Mouse (Mus musculus) 3134 (cell line): ENCODE measurements around the gene Pde12.

Experiments used
- DNase-seq: peaks from one replicate; pipeline ENCODE4 v3.0.0-alpha.2; 2011; ENCODE audit warnings: low spot score; ENCODE audit not compliant: insufficient read length; ENCODE audit errors: extremely low read depth

Gene Pde12

DNA sequence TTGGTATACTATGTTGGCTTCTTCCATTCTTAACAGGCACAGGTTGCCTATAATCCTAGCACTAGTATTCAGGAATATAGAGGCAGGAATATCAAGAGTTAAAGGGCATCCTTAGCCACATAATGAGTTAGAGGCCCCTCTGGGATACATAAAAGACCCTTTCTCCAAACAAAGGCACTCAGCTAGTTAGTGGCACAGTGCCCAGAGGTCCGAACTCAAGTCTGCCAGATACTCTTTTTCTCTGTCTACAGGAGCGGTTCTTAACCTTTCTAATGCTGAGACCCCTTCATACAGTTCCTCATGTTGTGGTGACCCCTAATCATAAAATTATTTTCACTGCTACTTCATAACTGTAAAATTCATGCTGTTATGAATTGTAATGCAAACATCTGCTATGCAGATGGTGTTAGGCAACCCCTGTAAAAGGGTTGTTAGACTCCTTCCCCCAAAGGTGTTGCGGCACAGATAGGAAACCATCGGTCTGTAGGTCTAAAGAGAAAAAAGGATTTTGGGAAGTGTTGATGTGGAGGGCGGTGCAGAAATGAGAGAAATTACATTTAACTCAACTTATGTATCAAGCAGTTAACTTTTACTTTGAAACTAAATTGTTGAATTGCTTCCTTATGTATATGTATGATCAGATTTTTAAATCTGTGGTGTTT, 23.6 kb downstream of the Pde12 start:
- no peak for DNase-seq

DNA sequence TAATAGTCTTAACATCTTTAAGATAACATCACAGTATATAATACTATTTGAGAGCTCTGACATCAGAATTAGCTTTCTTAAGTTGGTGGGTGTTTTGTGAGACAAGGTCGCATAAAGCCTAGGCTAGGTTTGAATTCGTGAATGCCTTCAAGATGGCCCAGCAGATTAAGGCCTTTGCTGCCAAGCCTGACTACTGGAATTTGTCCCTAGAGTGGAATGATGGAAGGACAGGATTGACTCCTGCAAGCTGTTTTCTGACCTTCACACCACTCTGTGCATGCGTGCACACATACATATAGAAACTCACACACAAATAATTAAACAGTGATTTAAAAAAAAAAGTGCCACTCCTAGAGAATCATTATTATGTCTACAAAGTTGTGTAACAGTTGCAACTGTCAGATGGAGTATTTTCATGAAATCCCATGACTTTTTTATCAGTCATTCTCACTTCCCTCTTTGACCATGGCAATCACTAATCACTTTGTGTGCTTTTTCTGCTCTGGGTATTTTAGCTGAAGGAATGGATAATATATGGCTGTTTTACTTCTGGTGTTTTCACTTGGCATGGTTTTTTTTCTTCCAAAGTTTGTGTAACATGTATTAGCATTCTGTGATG, 26.6 kb downstream of the Pde12 start:
- DNase-seq: no peak

DNA sequence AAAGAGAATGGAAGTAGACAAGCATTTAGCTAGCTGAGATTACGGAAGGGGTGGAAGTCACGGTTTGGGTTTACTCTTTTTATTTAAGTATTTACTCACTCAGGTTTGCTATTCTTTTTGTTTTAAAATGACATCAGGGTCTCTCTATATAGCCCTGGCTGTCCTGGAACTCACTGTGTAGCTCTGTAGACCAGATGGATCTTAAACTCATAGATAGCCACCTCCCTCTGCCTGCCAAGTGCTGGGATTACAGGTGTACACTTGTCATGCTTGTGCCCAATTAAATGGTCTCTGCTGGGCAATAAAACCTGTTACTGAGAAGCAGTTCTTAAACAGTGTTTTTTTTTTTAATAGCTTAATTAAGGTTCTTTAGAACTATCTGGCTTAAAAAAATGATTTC, 29.7 kb downstream of the Pde12 start:
- DNase-seq: no peak

DNA sequence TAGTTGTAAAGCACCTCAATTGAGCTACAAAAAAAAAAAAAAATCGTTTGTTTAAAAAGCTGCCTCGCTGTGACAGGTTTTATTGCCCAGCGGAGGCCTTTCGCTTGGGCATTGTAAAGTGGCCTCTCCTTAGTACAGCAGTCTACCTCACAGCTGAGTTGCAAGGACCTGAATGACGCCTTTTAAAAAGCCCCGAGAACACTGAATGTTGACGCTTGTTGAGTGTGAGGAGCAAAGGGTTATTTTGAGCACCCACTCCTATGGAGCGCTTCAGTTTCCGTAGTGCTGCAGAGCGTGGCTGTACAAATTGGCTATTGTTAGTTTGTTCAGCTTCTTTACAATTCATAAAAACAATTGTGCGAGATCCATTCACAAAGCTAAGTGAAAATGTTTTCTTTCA, 30.4 kb downstream of the Pde12 start:
- DNase-seq: no peak

DNA sequence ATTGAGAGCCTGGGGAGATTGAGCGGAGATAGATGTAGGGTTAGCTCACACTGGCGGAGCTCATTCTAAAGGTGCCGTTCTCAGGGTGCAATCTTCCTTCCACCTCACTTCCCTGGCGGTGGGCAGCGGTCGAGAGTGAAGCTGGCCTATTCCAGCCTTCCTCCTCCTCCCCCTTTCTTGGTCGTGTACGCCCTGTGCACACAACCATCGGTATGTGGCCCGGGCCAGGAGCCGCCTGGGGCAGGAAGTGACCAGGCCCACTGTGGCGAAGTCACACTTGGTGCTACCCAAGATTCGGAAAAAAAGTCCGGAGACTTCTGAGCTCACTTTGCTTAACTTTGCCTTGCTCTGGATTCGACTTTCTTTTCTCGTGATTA, 31.0 kb downstream of the Pde12 start:
- peak; percentile 73 for DNase-seq

DNA sequence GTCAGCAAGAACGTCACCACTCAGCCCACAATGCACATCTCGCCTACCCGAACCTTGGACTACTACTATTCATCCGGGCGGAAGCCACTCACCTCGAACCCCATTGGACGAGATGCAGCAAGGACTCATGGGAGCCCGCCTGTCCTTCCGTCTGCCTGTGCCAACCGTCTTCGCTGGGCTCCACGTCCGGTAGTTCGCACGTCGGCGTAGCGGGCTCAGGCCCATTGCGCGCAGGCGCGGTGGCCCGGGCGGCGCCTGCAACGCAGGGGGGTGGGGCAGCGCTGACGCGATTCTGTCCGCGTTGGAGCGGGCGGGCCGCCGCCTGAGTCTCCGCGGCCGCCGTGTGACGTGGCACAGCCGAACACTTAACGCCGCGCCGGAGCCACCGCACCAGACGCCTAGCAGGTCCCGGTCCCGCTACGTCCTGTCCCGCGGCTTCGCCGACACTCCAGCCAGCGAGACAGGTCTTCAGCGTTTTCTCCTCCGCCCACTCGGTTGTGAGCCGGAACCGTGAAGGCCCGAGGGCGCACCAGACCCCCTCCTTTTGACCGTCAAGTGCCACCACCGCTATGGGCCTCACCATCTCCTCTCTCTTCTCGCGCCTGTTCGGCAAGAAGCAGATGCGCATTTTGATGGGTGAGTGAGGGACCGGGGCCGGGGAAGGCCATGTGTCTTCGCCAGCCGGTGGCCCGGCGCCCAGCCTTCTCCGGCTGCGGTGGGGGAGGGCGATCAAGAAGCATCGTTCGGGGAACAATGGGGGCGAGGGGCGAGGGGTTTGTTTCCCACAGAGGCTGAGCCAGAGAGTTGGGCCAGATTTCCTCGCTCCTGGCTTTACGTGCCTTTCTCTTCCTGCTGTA, 31.6 kb downstream of the Pde12 start, which contains the start of gene Arf4:
Arf4 (plus strand) TSS at position 224 of the 857 bp plus-strand sequence.
- DNase-seq: peak; percentile 99

DNA sequence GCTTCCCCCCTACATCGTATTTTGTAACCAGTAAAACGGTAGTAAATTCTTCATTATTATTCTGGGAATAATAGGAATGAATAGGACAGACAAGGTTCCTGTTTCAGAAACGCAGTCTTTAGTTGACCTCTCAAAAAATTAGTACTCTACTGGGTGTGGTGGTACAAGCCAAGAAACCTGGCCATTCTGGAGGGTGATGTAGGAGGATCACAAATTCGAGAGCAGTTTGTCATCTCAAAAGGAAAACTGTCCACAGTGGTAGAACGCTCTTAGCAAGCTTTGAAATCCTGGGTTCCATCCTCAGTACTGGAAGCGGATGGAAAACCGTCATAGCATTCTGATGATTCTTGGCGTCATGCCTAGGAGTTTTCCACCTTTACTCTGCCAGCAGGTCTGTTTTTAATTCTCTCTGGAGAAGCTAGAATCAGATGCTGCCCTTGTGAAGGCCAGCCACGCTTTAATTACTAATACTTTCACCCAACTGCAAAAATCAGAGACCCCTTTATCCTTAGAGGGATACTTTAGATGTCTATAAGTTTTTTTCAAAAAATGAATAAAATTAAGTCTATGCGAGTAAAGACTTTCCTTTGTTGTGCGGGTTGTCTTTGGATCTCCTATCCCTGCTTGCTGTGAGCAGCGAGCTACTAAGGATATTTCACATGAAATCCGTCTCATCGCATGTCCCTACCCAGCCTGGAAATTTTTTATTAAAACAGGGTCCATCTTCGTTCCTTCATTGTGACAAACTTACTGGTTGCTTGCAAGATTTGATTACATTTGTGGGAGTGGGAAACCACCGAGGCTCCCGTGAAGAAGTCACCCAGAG, 32.4 kb downstream of the Pde12 start:
- no peak for DNase-seq

DNA sequence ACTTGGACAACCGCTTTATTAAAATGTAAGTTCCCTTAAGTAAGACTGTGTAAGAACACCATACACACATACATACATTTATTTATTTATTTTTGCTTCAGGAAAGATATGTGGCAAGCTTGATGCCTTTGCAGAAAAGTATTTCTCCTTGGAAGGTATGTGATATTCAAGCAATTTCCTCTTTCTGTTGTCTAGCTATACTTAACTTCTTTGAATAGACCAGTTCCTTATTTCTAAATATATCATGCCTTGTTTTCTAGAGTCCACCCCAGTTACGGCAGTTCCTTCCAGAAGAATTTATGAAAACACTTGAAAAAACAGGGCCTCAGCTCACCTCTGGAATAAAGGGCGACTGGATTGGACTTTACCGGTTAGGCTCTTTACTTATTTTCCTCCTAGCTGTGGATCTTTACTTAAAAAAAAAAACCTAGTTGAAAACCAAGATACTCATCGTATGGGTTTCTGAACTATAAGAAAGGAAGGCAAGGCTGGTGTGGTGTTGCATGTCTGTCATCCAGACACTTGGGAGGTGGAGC, 43.0 kb downstream of the Pde12 start:
- no peak for DNase-seq

DNA sequence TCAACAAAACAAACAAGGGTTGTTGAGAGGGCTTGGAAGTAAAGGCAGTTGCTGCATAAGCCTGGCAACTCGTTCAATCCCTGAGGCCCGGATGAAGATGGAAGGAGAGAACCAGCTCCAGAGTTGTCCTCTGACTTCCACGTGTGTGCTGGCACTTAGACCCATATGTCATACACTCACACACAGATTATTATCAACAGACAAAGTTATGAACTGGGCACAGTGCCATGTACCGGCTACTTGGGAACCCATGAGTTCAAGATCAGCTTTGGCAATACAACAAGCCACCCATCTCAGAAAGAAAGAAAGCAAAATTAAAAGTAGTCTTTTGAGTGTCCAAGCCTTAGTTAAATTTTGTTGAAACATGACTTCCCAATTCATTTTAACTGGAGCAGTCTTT, 44.4 kb downstream of the Pde12 start:
- no peak for DNase-seq

DNA sequence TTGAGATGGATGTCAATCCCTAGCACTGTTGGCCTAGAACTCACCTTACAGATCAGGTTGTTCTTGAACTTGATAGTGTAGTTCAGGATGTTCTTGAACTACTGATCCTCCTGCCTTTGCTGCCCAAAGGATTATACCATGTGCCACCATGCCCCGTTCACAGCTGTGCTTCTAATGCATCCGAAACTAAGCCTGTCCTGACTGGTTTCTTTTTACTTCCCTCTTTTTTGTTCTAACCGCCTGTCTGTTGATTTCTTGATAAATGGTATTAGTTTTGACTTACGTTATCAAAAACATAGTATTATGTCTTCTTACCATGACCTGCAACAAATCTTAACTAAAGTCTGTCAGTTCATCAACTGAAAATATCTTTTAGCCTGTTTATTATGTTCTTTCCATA, 59.0 kb downstream of the Pde12 start:
- DNase-seq: no peak
